Mouse (Mus musculus) intestine, embryonic 14.5 days (tissue): Measurements from ENCODE around the gene Dusp15. TPM values are rescaled to one million over a fixed set of nuclear protein-coding genes. Genes with fewer than 3 reads are reported as not detected.

Experiments
- polyA plus RNA-seq: library from polyadenylated mRNA; unstranded; fragments of >200 nt; fragmentation: Nextera tagmentation; extraction: Ambion mirVana; gene quantifications from 2 replicates; pipeline ENCODE4 v1.2.1, GENCODE M21; 2014

Gene Dusp15
- polyA plus RNA-seq, 1 experiment from 2014 or later, result 0.09 TPM

Other genes with a start within 250 kb of the Dusp15 start
- gene Id1, start 215.4 kb downstream of the Dusp15 start, polyA plus RNA-seq, result 101 and 109 TPM in 2 replicates
- gene Cox4i2, start 197.5 kb downstream of the Dusp15 start, polyA plus RNA-seq, result 11.0 and 13.1 TPM in 2 replicates
- 75.0 and 76.8 TPM in 2 replicates for gene Bcl2l1, start 120.0 kb downstream of the Dusp15 start, polyA plus RNA-seq
- gene Tpx2, start 103.7 kb downstream of the Dusp15 start, polyA plus RNA-seq, result 88.3 and 95.4 TPM in 2 replicates
- 0.09 TPM in 1 of 2 replicates, not detected in the other for gene Mylk2, start 40.3 kb downstream of the Dusp15 start, polyA plus RNA-seq
- 2.2 and 2.5 TPM in 2 replicates for gene Foxs1, start 18.5 kb downstream of the Dusp15 start, polyA plus RNA-seq
- 0.26 and 0.35 TPM in 2 replicates for gene Ttll9, start 10.8 kb upstream of the Dusp15 start, polyA plus RNA-seq
- gene Pdrg1, start 63.7 kb upstream of the Dusp15 start, polyA plus RNA-seq, result 53.9 and 59.6 TPM in 2 replicates
- gene Xkr7, start 80.2 kb upstream of the Dusp15 start, polyA plus RNA-seq, result 0.08 TPM in 1 of 2 replicates, not detected in the other
- 1.4 and 2.4 TPM in 2 replicates for gene Ccm2l, start 114.3 kb upstream of the Dusp15 start, polyA plus RNA-seq
- 4.5 and 4.7 TPM in 2 replicates for gene Hck, start 156.8 kb upstream of the Dusp15 start, polyA plus RNA-seq
- 86.8 and 93.7 TPM in 2 replicates for gene Tm9sf4, start 209.6 kb upstream of the Dusp15 start, polyA plus RNA-seq